Comparison of ENCODE assay signal across 12 mouse cellular contexts in genomic region chr5:119370931-119371330, GRCm38 (mm10).
DNase-seq lines count a peak whose midpoint lies in the region; ATAC-seq lines count a peak whose summit lies in the region.
"Had no signal": no experiment of that assay in that cellular context is flagged by ENCODE, and none has a peak within 500 bp of the region (broad histone marks: within the 10 kb centered on the region; RNA-seq: fewer than 3 reads in every experiment).

No protein-coding gene starts in this region.

- no peaks in the 10 kb centered on the region for H3K36me3 ChIP-seq in limb, embryonic 13.5 days
- H3K36me3 ChIP-seq in stomach, embryonic 16.5 days (ENCODE audit: control insufficient read depth, insufficient read depth, low read length): no peaks in the 10 kb centered on the region

- H3K27me3 ChIP-seq in limb, embryonic 13.5 days: peaks cover 35% of the 10 kb centered on the region
- no peaks in the 10 kb centered on the region for H3K27me3 ChIP-seq in stomach, embryonic 16.5 days (ENCODE audit: control insufficient read depth, insufficient read depth, low read length)

- peaks cover 3% of the 10 kb centered on the region; the same call in 1 of the 2 replicates for H3K4me1 ChIP-seq in limb, embryonic 13.5 days
- 0 out of 2 replicates have a peak, but pooled peaks cover 2% of the 10 kb centered on the region for H3K4me1 ChIP-seq in stomach, embryonic 16.5 days (ENCODE audit: control insufficient read depth, insufficient read depth, low read length)

- peak; percentile 34 to 46 for DNase-seq in cerebellum, postnatal 14 days
- DNase-seq in cerebellum, adult 9-11 months: no peak
- DNase-seq in lung, postnatal 10 days: peak; percentile 11
- DNase-seq in lung, postnatal 25 days (ENCODE audit: low spot score): no peak
- no peak for DNase-seq in adrenal gland, postnatal 4 days (ENCODE audit: low spot score in 2 of 2)
- no peak for DNase-seq in ovary, adult 18-20 months (ENCODE audit: low spot score)
- DNase-seq: cerebellum, adult 9-10 months; heart, adult 2 months; thymus, adult 2 months had no signal

- no peak for ATAC-seq in limb, embryonic 13.5 days (ENCODE audit: low FRiP score, low read depth)
- ATAC-seq in stomach, embryonic 16.5 days (ENCODE audit: insufficient read depth, low FRiP score): no peak

- peak overlapping the region; percentile 35 for H3K4me2 ChIP-seq in limb, embryonic 13.5 days (replicated peaks)
- peak overlapping the region; percentile 23 for H3K4me2 ChIP-seq in stomach, embryonic 16.5 days (ENCODE audit: low read depth, low read length)

- H3K4me3 ChIP-seq in limb, embryonic 13.5 days: no peak overlapping the region
- no peak overlapping the region for H3K4me3 ChIP-seq in stomach, embryonic 16.5 days (replicated peaks; ENCODE audit: low read length)
- H3K4me3 ChIP-seq: heart, adult 2 months; myocyte had no signal

- no peaks in the 10 kb centered on the region for H3K9me3 ChIP-seq in limb, embryonic 13.5 days
- H3K9me3 ChIP-seq in stomach, embryonic 16.5 days (replicated peaks; ENCODE audit: control insufficient read depth, low read length): no peaks in the 10 kb centered on the region

- 35% methylated on average over 16 of the region's 16 CpGs for WGBS in limb, embryonic 13.5 days
- 19% methylated on average over 16 of the region's 16 CpGs for WGBS in stomach, embryonic 16.5 days

- peak overlapping the region; percentile 45; the same call in 1 of the 2 replicates for H3K9ac ChIP-seq in limb, embryonic 13.5 days
- H3K9ac ChIP-seq in stomach, embryonic 16.5 days (ENCODE audit: low read length): peak overlapping the region; percentile 1; the same call in 1 of the 2 replicates

- no peak overlapping the region for H3K27ac ChIP-seq in limb, embryonic 13.5 days
- no peak overlapping the region for H3K27ac ChIP-seq in stomach, embryonic 16.5 days (ENCODE audit: low read length)
- H3K27ac ChIP-seq: heart, adult 2 months had no signal

Comparison
In these comparisons a context has a peak if more than half of its experiments do, and no peak if none do; other contexts are left out.
1. DNase-seq: peak in cerebellum, postnatal 14 days (2 of 2) and lung, postnatal 10 days (single experiment); none in cerebellum, adult 9-11 months (single experiment), lung, postnatal 25 days (single experiment), adrenal gland, postnatal 4 days (0 of 2) and ovary, adult 18-20 months (single experiment).